Mouse (Mus musculus): ENCODE results near the gene Znhit1. TPM values are rescaled to one million over a fixed set of nuclear protein-coding genes. Genes with fewer than 3 reads are reported as not detected.

The Znhit1 gene
- 76.6 and 85.8 TPM in 2 replicates for polyA plus RNA-seq (2014; fragmentation: Nextera tagmentation; extraction: Ambion mirVana)

GRCm38 (mm10) chr5:136987934-136988271 lies at the start of gene Znhit1:
Znhit1 (minus strand) TSS chr5:136988021.
- peak within 1 kb of the TSS; percentile 72 for H3K4me3 ChIP-seq (ENCODE audit: low read depth, low read length)
- peak within 1 kb of the TSS; percentile 84 for H3K4me2 ChIP-seq (ENCODE audit: low read depth, low read length)
- no peaks in the 10 kb centered on the region for H3K9me3 ChIP-seq (ENCODE audit: control insufficient read depth, low read length)
- H3K36me3 ChIP-seq (ENCODE audit: control insufficient read depth, insufficient read depth, low read length), result peaks cover 57% of the 10 kb centered on the region
- H3K9ac ChIP-seq (ENCODE audit: low read depth, low read length), result peak within 1 kb of the TSS; percentile 88
- WGBS, result 2% methylated on average over 11 of the region's 12 CpGs
- DNase-seq (ENCODE audit: low spot score) (peak; percentile 33), ATAC-seq (ENCODE audit: low read depth) (no peak)
- no peaks in the 10 kb centered on the region for H3K27me3 ChIP-seq (replicated peaks; ENCODE audit: control insufficient read depth, insufficient read depth, low read length)
- H3K27ac ChIP-seq (replicated peaks; ENCODE audit: low read depth, low read length), result peak within 1 kb of the TSS; percentile 98
- peaks cover 13% of the 10 kb centered on the region for H3K4me1 ChIP-seq (ENCODE audit: control insufficient read depth, insufficient read depth, low read length)

DNA sequence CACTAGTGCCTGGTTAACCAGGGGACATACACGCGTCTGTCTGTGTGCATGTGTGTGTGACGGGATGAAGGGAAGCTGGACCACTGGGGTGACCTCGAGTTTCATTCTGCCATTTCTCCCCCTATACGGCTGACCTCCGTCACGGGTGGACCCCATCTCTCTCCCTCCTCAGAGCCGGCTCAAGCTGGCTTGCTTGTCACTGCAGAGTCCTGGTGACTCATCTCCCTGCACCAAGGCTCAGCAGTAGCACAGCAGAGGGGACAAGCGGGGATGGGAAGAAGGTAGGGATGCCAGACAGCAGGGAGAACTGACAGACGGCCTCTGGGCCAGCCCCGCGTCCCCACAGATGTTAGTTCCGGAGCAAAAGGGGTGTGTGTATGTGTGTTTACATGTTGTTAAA lies 48.4 kb upstream of the Znhit1 start:
- ATAC-seq (ENCODE audit: low read depth) (no peak), DNase-seq (ENCODE audit: low spot score) (no peak)
- WGBS, result 81% methylated on average over 13 of the region's 13 CpGs
- Histone ChIP-seq H3K27ac (replicated peaks; ENCODE audit: low read depth, low read length) (no peak overlapping the region), H3K9me3 (ENCODE audit: control insufficient read depth, low read length) (no peaks in the 10 kb centered on the region), H3K27me3 (replicated peaks; ENCODE audit: control insufficient read depth, insufficient read depth, low read length) (peaks cover 10% of the 10 kb centered on the region), H3K4me2 (ENCODE audit: low read depth, low read length) (no peak overlapping the region), H3K4me1 (ENCODE audit: control insufficient read depth, insufficient read depth, low read length) (peaks cover 13% of the 10 kb centered on the region), H3K4me3 (ENCODE audit: low read depth, low read length) (no peak overlapping the region), H3K36me3 (ENCODE audit: control insufficient read depth, insufficient read depth, low read length) (peaks cover 53% of the 10 kb centered on the region), H3K9ac (ENCODE audit: low read depth, low read length) (no peak overlapping the region)

DNA sequence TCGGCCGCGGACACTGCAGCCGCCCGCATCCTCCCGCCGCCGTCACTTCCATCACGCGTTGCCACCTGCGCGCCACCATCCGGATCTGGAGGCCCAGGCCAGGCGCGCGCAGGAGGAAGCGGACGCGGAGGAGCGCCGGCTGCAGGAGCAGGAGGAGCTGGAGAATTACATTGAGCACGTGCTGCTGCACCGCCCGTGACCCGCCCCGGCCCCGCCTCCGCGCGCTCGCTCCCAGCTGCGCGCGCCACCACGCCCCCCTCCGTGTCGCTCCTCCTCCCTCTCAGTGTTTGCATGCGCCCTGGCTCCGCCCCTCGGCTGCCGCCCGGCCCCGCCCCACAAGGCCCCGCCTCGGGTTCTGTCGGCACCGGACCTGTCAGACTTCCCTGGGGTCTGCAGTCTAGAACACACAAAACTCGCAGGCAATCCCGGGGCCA lies 44.8 kb upstream of the Znhit1 start:
- Histone ChIP-seq H3K27me3 (replicated peaks; ENCODE audit: control insufficient read depth, insufficient read depth, low read length) (peaks cover 45% of the 10 kb centered on the region), H3K4me1 (ENCODE audit: control insufficient read depth, insufficient read depth, low read length) (peaks cover 15% of the 10 kb centered on the region), H3K9ac (ENCODE audit: low read depth, low read length) (peak overlapping the region; percentile 30), H3K36me3 (ENCODE audit: control insufficient read depth, insufficient read depth, low read length) (peaks cover 22% of the 10 kb centered on the region), H3K27ac (replicated peaks; ENCODE audit: low read depth, low read length) (no peak overlapping the region), H3K4me3 (ENCODE audit: low read depth, low read length) (peak overlapping the region; percentile 43), H3K4me2 (ENCODE audit: low read depth, low read length) (peak overlapping the region; percentile 87), H3K9me3 (ENCODE audit: control insufficient read depth, low read length) (no peaks in the 10 kb centered on the region)
- WGBS, result under 1% methylated on average over 13 of the region's 49 CpGs
- DNase-seq (ENCODE audit: low spot score), result peak; percentile 91
- ATAC-seq (ENCODE audit: low read depth), result peak; percentile 84

- DNase-seq (ENCODE audit: low spot score) (no peak), ATAC-seq (ENCODE audit: low read depth) (no peak)
- Histone ChIP-seq H3K4me3 (ENCODE audit: low read depth, low read length) (peak overlapping the region; percentile 43), H3K27me3 (replicated peaks; ENCODE audit: control insufficient read depth, insufficient read depth, low read length) (peaks cover 51% of the 10 kb centered on the region), H3K9me3 (ENCODE audit: control insufficient read depth, low read length) (no peaks in the 10 kb centered on the region), H3K4me2 (ENCODE audit: low read depth, low read length) (peak overlapping the region; percentile 87), H3K4me1 (ENCODE audit: control insufficient read depth, insufficient read depth, low read length) (peaks cover 15% of the 10 kb centered on the region), H3K9ac (ENCODE audit: low read depth, low read length) (no peak overlapping the region; the same call in 1 of the 2 replicates), H3K27ac (replicated peaks; ENCODE audit: low read depth, low read length) (no peak overlapping the region), H3K36me3 (ENCODE audit: control insufficient read depth, insufficient read depth, low read length) (peaks cover 15% of the 10 kb centered on the region)
- WGBS, result under 1% methylated on average over 31 of the region's 33 CpGs
Measured at GRCm38 (mm10) chr5:137032033-137032421, 44.2 kb upstream of the Znhit1 start.

DNA sequence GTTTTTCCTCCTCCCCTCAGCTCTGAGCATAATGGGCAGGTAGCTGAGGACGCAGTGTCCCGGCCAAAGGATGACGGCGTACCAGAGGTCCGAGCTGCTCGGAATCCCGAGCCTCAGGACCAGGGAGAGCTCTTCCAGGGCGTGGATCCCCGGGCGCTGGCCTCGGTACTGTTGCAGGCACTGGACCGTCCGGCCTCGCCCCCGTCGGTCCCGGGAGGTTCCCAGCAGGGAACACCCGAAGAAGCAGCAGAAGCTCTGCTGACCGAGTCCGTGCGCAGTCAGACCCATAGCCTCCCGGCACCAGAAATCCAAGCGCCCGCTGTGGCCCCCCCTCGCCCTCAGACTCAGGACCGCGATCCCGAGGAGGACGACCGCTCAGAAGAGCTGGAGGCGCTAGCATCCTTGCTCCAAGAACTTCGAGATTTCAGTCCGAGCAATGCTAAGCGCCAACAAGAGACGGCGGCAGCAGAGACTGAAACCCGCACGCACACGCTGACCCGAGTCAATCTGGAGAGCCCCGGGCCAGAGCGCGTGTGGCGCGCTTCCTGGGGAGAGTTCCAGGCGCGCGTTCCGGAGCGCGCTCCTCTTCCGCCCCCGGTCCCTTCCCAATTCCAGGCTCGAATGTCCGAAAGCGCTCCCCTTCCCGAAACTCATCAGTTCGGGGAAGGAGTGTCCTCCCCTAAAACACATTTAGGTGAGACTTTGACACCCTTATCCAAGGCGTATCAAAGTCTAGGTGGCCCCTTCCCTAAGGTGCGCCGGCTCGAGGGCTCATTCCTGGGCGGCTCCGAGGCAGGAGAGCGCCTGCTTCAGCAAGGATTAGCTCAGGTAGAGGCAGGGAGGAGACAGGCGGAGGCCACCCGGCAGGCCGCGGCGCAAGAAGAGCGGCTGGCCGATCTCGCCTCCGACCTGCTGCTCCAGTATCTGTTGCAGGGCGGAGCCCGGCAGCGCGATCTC lies 43.5 kb upstream of the Znhit1 start:
- WGBS, result under 1% methylated on average over 66 of the region's 78 CpGs
- Histone ChIP-seq H3K4me2 (ENCODE audit: low read depth, low read length) (peak overlapping the region; percentile 87), H3K36me3 (ENCODE audit: control insufficient read depth, insufficient read depth, low read length) (peaks cover 9% of the 10 kb centered on the region), H3K4me1 (ENCODE audit: control insufficient read depth, insufficient read depth, low read length) (peaks cover 15% of the 10 kb centered on the region), H3K9ac (ENCODE audit: low read depth, low read length) (no peak overlapping the region), H3K27me3 (replicated peaks; ENCODE audit: control insufficient read depth, insufficient read depth, low read length) (peaks cover 57% of the 10 kb centered on the region), H3K9me3 (ENCODE audit: control insufficient read depth, low read length) (no peaks in the 10 kb centered on the region), H3K4me3 (ENCODE audit: low read depth, low read length) (peak overlapping the region; percentile 43), H3K27ac (replicated peaks; ENCODE audit: low read depth, low read length) (no peak overlapping the region)
- DNase-seq (ENCODE audit: low spot score), result peak; percentile 24
- ATAC-seq (ENCODE audit: low read depth), result no peak

DNA sequence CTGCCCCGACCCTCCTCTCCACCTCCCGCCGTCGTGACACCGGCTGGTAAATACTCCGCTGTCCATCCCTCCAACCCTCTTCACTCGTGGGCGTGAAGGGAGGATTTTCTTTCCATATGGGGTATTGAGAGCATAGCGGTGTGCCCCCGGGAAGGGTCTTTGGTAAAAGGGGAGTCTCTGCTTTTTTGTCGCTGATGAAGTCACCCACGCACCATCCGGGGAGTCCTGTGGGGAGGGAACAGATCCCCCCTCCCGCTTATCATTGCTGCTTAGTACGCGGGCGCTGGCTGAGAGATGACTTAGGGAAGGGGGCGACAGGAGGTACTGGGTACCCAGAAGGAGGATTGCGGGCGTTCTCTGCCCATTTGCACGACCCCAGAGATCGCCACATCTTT lies 42.6 kb upstream of the Znhit1 start:
- Histone ChIP-seq H3K9me3 (ENCODE audit: control insufficient read depth, low read length) (no peaks in the 10 kb centered on the region), H3K4me3 (ENCODE audit: low read depth, low read length) (peak overlapping the region; percentile 34), H3K27me3 (replicated peaks; ENCODE audit: control insufficient read depth, insufficient read depth, low read length) (peaks cover 67% of the 10 kb centered on the region), H3K4me2 (ENCODE audit: low read depth, low read length) (peak overlapping the region; percentile 59), H3K9ac (ENCODE audit: low read depth, low read length) (no peak overlapping the region), H3K36me3 (ENCODE audit: control insufficient read depth, insufficient read depth, low read length) (no peaks in the 10 kb centered on the region), H3K27ac (replicated peaks; ENCODE audit: low read depth, low read length) (no peak overlapping the region), H3K4me1 (ENCODE audit: control insufficient read depth, insufficient read depth, low read length) (peaks cover 15% of the 10 kb centered on the region)
- DNase-seq (ENCODE audit: low spot score) (no peak), ATAC-seq (ENCODE audit: low read depth) (no peak)
- 14% methylated on average over 22 of the region's 22 CpGs for WGBS

DNA sequence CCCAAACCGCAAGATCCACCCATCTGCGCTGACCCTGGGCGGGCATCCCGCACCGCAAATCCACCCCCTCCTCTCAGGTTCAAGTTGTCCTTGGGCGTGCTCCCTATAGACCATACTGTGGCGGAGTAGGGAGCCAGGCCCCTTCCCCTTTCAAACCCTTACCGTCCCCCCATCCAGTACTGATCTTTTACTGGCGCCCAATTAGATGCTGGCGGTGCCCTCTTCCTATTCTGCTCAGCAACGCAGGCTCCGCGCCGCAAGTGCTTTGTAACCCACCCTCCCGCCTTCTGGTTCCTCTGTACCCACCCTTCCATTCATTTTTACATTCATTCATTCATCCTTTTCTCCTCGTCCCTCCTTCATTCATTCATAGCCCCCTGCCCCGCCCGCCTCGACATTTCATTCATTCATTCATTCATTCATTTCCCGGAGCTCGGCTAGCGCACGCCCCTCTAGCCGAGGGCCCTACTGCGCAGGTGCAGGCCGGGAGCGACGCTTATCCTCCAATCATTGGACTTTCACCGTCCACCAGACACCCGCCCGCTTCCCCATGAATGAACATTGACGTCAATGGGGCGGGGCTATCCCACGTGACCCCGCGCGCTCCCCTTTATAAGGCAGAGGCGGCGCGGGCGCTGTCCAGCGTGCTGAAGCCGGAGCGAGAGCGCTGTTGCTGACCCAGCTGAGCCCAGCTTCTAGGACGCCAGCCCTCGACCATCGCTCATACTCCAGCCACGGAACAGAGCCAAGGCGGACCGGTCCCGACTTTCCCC lies 42.0 kb upstream of the Znhit1 start:
- peak; percentile 97 for DNase-seq (ENCODE audit: low spot score)
- Histone ChIP-seq H3K36me3 (ENCODE audit: control insufficient read depth, insufficient read depth, low read length) (no peaks in the 10 kb centered on the region), H3K27ac (replicated peaks; ENCODE audit: low read depth, low read length) (no peak overlapping the region), H3K4me1 (ENCODE audit: control insufficient read depth, insufficient read depth, low read length) (peaks cover 15% of the 10 kb centered on the region), H3K4me2 (ENCODE audit: low read depth, low read length) (peak overlapping the region; percentile 59), H3K4me3 (ENCODE audit: low read depth, low read length) (peak overlapping the region; percentile 34), H3K9ac (ENCODE audit: low read depth, low read length) (peak overlapping the region; percentile 14; the same call in 1 of the 2 replicates), H3K27me3 (replicated peaks; ENCODE audit: control insufficient read depth, insufficient read depth, low read length) (peaks cover 73% of the 10 kb centered on the region), H3K9me3 (ENCODE audit: control insufficient read depth, low read length) (no peaks in the 10 kb centered on the region)
- peak; percentile 69 for ATAC-seq (ENCODE audit: low read depth)
- under 1% methylated on average over 50 of the region's 52 CpGs for WGBS

DNA sequence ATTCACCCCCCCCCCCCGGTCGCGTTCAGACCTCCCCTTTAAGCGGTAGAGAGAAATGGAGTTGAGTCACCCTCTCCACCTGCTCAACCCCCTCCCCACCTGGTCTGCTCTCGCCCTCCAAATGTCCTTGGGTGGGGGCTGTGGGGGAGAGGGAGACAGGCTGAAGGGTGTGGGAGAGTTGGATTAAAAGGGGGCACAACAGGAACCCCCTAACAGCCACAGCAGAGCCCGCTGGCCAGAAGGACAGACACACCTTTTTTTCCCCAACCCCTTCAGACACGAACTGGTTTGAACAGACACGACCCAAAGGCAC lies 41.4 kb upstream of the Znhit1 start:
- DNase-seq (ENCODE audit: low spot score), result no peak
- H3K4me1 ChIP-seq (ENCODE audit: control insufficient read depth, insufficient read depth, low read length), result peaks cover 15% of the 10 kb centered on the region
- no peaks in the 10 kb centered on the region for H3K9me3 ChIP-seq (ENCODE audit: control insufficient read depth, low read length)
- H3K27me3 ChIP-seq (replicated peaks; ENCODE audit: control insufficient read depth, insufficient read depth, low read length), result peaks cover 79% of the 10 kb centered on the region
- H3K4me3 ChIP-seq (ENCODE audit: low read depth, low read length), result peak overlapping the region; percentile 34
- H3K27ac ChIP-seq (replicated peaks; ENCODE audit: low read depth, low read length), result no peak overlapping the region
- H3K9ac ChIP-seq (ENCODE audit: low read depth, low read length), result no peak overlapping the region
- 2% methylated on average over 8 of the region's 8 CpGs for WGBS
- H3K4me2 ChIP-seq (ENCODE audit: low read depth, low read length), result peak overlapping the region; percentile 59
- no peaks in the 10 kb centered on the region for H3K36me3 ChIP-seq (ENCODE audit: control insufficient read depth, insufficient read depth, low read length)
- no peak for ATAC-seq (ENCODE audit: low read depth)
